Mouse (Mus musculus): ENCODE results near the gene Arpp19. TPM values are rescaled to one million over a fixed set of nuclear protein-coding genes. Genes with fewer than 3 reads are reported as not detected.

Gene Arpp19
- 175 and 217 TPM in 2 replicates for polyA plus RNA-seq (2015; fragmentation: Nextera tagmentation; extraction: Ambion mirVana)

GRCm38 (mm10) chr9:75037451-75038356 is at the start of gene Arpp19:
TSS of gene Arpp19 (plus strand) at chr9:75037614.

GRCm38 (mm10) chr9:75070457-75071028 is 33.1 kb downstream of the Arpp19 start, which contains the start of gene Myo5a:
TSS of gene Myo5a (plus strand) at chr9:75071015.

Other genes with a start within 250 kb of the Arpp19 start
- not detected in 2 replicates for gene Onecut1, start 175.7 kb upstream of the Arpp19 start, polyA plus RNA-seq (2015; fragmentation: Nextera tagmentation; extraction: Ambion mirVana)
- gene Fam214a, start 84.7 kb upstream of the Arpp19 start, polyA plus RNA-seq (2015; fragmentation: Nextera tagmentation; extraction: Ambion mirVana), result 14.1 and 15.1 TPM in 2 replicates
- gene Myo5a, start 33.4 kb downstream of the Arpp19 start, polyA plus RNA-seq (2015; fragmentation: Nextera tagmentation; extraction: Ambion mirVana), result 6.8 and 9.2 TPM in 2 replicates
- gene Myo5c, start 194.4 kb downstream of the Arpp19 start, polyA plus RNA-seq (2015; fragmentation: Nextera tagmentation; extraction: Ambion mirVana), result 1.4 and 2.2 TPM in 2 replicates

Measured in skeletal muscle tissue, postnatal 0 days (tissue).